Comparison of ENCODE assay signal across 1 mouse cellular context in genomic region chr7:27237527-27237926, GRCm38 (mm10).
TF ChIP-seq lines count a peak whose summit lies in the region.

No protein-coding gene starts in this region.

TF ChIP-seq in CH12.LX, 34 proteins besides CTCF, POLR2A, EP300 and RAD21:
- TF ChIP-seq KAT2A (IDR thresholded peaks at IDR 0.05; ENCODE audit: insufficient replicate concordance, low read length) = no peak
- TF ChIP-seq MXI1 (IDR thresholded peaks at IDR 0.05; ENCODE audit: low read depth, low read length) = no peak
- no peak for TF ChIP-seq MYC (IDR thresholded peaks at IDR 0.05; ENCODE audit: low read depth, low read length)
- TF ChIP-seq SMC3 (IDR thresholded peaks at IDR 0.05; ENCODE audit: low read depth, low read length) = peak; percentile 27
- no peak for TF ChIP-seq TCF12 (IDR thresholded peaks at IDR 0.05; ENCODE audit: low read depth, low read length)
- no peak for TF ChIP-seq CHD1 (IDR thresholded peaks at IDR 0.05; ENCODE audit: low read depth, low read length)
- no peak for TF ChIP-seq TBP (conservative IDR thresholded peaks at IDR 0.05; ENCODE audit: low read depth, low read length)
